Comparison of ENCODE assay signal across 10 mouse cellular contexts in genomic region chr7:110083386-110084165, GRCm38 (mm10). TPM values are rescaled to one million over a fixed set of nuclear protein-coding genes. Genes with fewer than 3 reads are reported as not detected.
DNase-seq lines count a peak whose midpoint lies in the region; ATAC-seq lines count a peak whose summit lies in the region.
"Had no signal": no experiment of that assay in that cellular context is flagged by ENCODE, and none has a peak within 500 bp of the region (broad histone marks: within the 10 kb centered on the region; RNA-seq: fewer than 3 reads in every experiment).

No protein-coding gene starts in this region.

- H3K4me2 ChIP-seq in kidney, embryonic 14.5 days (replicated peaks; ENCODE audit: low read depth, low read length), result no peak overlapping the region
- H3K4me2 ChIP-seq in midbrain, embryonic 15.5 days, result no peak overlapping the region
- H3K4me2 ChIP-seq: embryonic facial prominence, embryonic 13.5 days; liver, embryonic 15.5 days had no signal

- H3K9me3 ChIP-seq in kidney, embryonic 14.5 days (ENCODE audit: control insufficient read depth, low read length), result 0 out of 2 replicates have a peak, but pooled peaks cover 2% of the 10 kb centered on the region
- H3K9me3 ChIP-seq in midbrain, embryonic 15.5 days, result no peaks in the 10 kb centered on the region
- H3K9me3 ChIP-seq: embryonic facial prominence, embryonic 13.5 days; liver, embryonic 15.5 days had no signal

- no peak overlapping the region for H3K9ac ChIP-seq in kidney, embryonic 14.5 days (ENCODE audit: low read depth, low read length)
- H3K9ac ChIP-seq in midbrain, embryonic 15.5 days, result no peak overlapping the region
- H3K9ac ChIP-seq: embryonic facial prominence, embryonic 13.5 days; liver, embryonic 15.5 days had no signal

- ATAC-seq in kidney, embryonic 14.5 days (ENCODE audit: low FRiP score, low TSS enrichment), result no peak
- ATAC-seq in midbrain, embryonic 15.5 days (replicated peaks), result peak; percentile 62

- intact Hi-C loops in gastrocnemius, postnatal 36 days (cut with DNase I), result no loop called here

- DNase-seq in kidney, adult 9 months, result peak; percentile 78
- peak; percentile 36 for DNase-seq in T-cell, adult 2 months (ENCODE audit: low spot score)
- DNase-seq in cerebellum, postnatal 36 days, result peak; percentile 60 to 73
- DNase-seq in gastrocnemius, postnatal 36 days, result peak; percentile 21 to 33
- peak; percentile 26 to 74 for DNase-seq in layer of hippocampus, postnatal 25 days (ENCODE audit: extremely low spot score in 1 of 2, low spot score in 1 of 2)
- DNase-seq in thymus, postnatal 10 days (ENCODE audit: low spot score in 2 of 2), result peak; percentile 21 to 68

- WGBS in kidney, embryonic 14.5 days, result 72% methylated on average over 13 of the region's 13 CpGs
- 64% methylated on average over 13 of the region's 13 CpGs for WGBS in midbrain, embryonic 15.5 days

- H3K4me1 ChIP-seq in kidney, embryonic 14.5 days (ENCODE audit: control insufficient read depth, insufficient read depth, low read length), result no peaks in the 10 kb centered on the region
- peaks cover 4% of the 10 kb centered on the region; the same call in 1 of the 2 replicates for H3K4me1 ChIP-seq in midbrain, embryonic 15.5 days
- H3K4me1 ChIP-seq: embryonic facial prominence, embryonic 13.5 days; liver, embryonic 15.5 days had no signal

- H3K4me3 ChIP-seq in kidney, embryonic 14.5 days (ENCODE audit: low read length), result no peak overlapping the region
- no peak overlapping the region for H3K4me3 ChIP-seq in midbrain, embryonic 15.5 days
- H3K4me3 ChIP-seq: embryonic facial prominence, embryonic 13.5 days; liver, embryonic 15.5 days had no signal

- no peak overlapping the region for H3K27ac ChIP-seq in kidney, embryonic 14.5 days (ENCODE audit: low read depth, low read length)
- peak overlapping the region; percentile 34; the same call in 1 of the 2 replicates for H3K27ac ChIP-seq in midbrain, embryonic 15.5 days
- H3K27ac ChIP-seq: embryonic facial prominence, embryonic 13.5 days; liver, embryonic 15.5 days had no signal

- H3K27me3 ChIP-seq in kidney, embryonic 14.5 days (ENCODE audit: control insufficient read depth, insufficient read depth, low read length), result no peaks in the 10 kb centered on the region
- no peaks in the 10 kb centered on the region for H3K27me3 ChIP-seq in midbrain, embryonic 15.5 days (replicated peaks)
- H3K27me3 ChIP-seq: embryonic facial prominence, embryonic 13.5 days; liver, embryonic 15.5 days had no signal

- H3K36me3 ChIP-seq in kidney, embryonic 14.5 days (ENCODE audit: control insufficient read depth, insufficient read depth, low read length), result peaks cover 83% of the 10 kb centered on the region
- peaks cover 49% of the 10 kb centered on the region for H3K36me3 ChIP-seq in midbrain, embryonic 15.5 days (replicated peaks)

RNA-seq across cellular contexts. Expression of gene Zfp143, which starts 22.6 kb away (rescaled TPM):
- polyA plus RNA-seq in kidney, embryonic 14.5 days (2014; fragmentation: Nextera tagmentation; extraction: Ambion mirVana), result 16.3 and 22.1 TPM in 2 replicates
- 1 to 10 TPM; 7.0 to 9.5 TPM for total RNA-seq in gastrocnemius, postnatal 36 days (2021)
- total RNA-seq in layer of hippocampus, postnatal 25 days (2021), result 10 to 100 TPM; 11.1 to 12.0 TPM
- 16.2 and 16.7 TPM in 2 replicates for polyA plus RNA-seq in midbrain, embryonic 15.5 days (2015; fragmentation: Nextera tagmentation; extraction: Ambion mirVana)

RNA-seq across cellular contexts. Expression of gene Wee1, which starts 38.3 kb away (rescaled TPM):
- 29.4 and 35.7 TPM in 2 replicates for polyA plus RNA-seq in kidney, embryonic 14.5 days (2014; fragmentation: Nextera tagmentation; extraction: Ambion mirVana)
- 1 to 10 TPM; 2.2 to 2.8 TPM for total RNA-seq in gastrocnemius, postnatal 36 days (2021)
- 10 to 100 TPM; 17.0 to 20.8 TPM for total RNA-seq in layer of hippocampus, postnatal 25 days (2021)
- polyA plus RNA-seq in midbrain, embryonic 15.5 days (2015; fragmentation: Nextera tagmentation; extraction: Ambion mirVana), result 5.1 and 5.8 TPM in 2 replicates

Comparison
In these comparisons a context has a peak if more than half of its experiments do, and no peak if none do; other contexts are left out.
1. DNase-seq: peak in every context shown above with its lines; median percentile 78 in kidney, adult 9 months; 66 in cerebellum, postnatal 36 days; 50 in layer of hippocampus, postnatal 25 days; 44 in thymus, postnatal 10 days; 36 in T-cell, adult 2 months; 27 in gastrocnemius, postnatal 36 days.
2. RNA of gene Wee1, which starts 38.3 kb away (total RNA-seq): 17.0 to 20.8 TPM in layer of hippocampus, postnatal 25 days; 2.2 to 2.8 TPM in gastrocnemius, postnatal 36 days; every median in the first group is over 4 times any median in the second.